Mouse (Mus musculus) myocyte (in vitro differentiated cells): ENCODE measurements at regions not wholly inside any gene's neighbourhood (a gene's known extent, or its start where the extent isn't known, plus 50 kb on each side); places are given as distances from the start of the nearest gene placed in this dataset.
A peak's percentile ranks its signal among the peaks of the same experiment; 100 is the strongest.

ENCODE experiments used
- H3K27me3 ChIP-seq: one replicate; pipeline ENCODE4 v1.6.1; 2011; ENCODE audit not compliant: control insufficient read depth, insufficient read depth, insufficient read length
- H3K36me3 ChIP-seq: one replicate; pipeline ENCODE4 v1.6.1; 2011; ENCODE audit not compliant: control insufficient read depth, insufficient read depth
- H3K4me2 ChIP-seq: one replicate; pipeline ENCODE4 v1.6.1; 2011; ENCODE audit warnings: low read depth, control low read depth
- H3K4me3 ChIP-seq: one replicate; pipeline ENCODE4 v1.5.1; 2011; ENCODE audit warnings: mild to moderate bottlenecking, control low read depth, moderate library complexity
- H3K79me2 ChIP-seq: one replicate; pipeline ENCODE4 v1.6.1; 2011; ENCODE audit not compliant: control insufficient read depth, insufficient read depth
- H3ac ChIP-seq: one replicate; pipeline ENCODE4 v1.6.1; 2011; ENCODE audit not compliant: control insufficient read depth, insufficient read length
- CEBPB ChIP-seq: IDR thresholded peaks from 2 replicates; pipeline ENCODE4 v1.6.1; 2011; ENCODE audit warnings: mild to moderate bottlenecking, moderate library complexity; ENCODE audit not compliant: poor library complexity, insufficient read depth, severe bottlenecking
- E2F4 ChIP-seq: IDR thresholded peaks from one replicate; pipeline ENCODE4 v1.6.1; 2011; ENCODE audit warnings: mild to moderate bottlenecking, control low read depth, moderate library complexity; ENCODE audit not compliant: insufficient read depth
- MAX ChIP-seq: IDR thresholded peaks from one replicate; pipeline ENCODE4 v1.6.1; 2011; ENCODE audit warnings: low read depth, mild to moderate bottlenecking, control low read depth
- MYOD1 ChIP-seq, 3 experiments: IDR thresholded peaks; one replicate each; pipeline ENCODE4 v1.6.1; 2011; ENCODE audit warnings: control low read depth in 2 of 3, low read depth in 2 of 3, mild to moderate bottlenecking in 2 of 3, moderate library complexity in 1 of 3; ENCODE audit not compliant: insufficient read length in 2 of 3, control insufficient read depth in 1 of 3
- MYOG ChIP-seq, 3 experiments: IDR thresholded peaks; one replicate each; pipeline ENCODE4 v1.6.1; 2011; ENCODE audit warnings: control low read depth in 2 of 3, low read depth in 2 of 3, mild to moderate bottlenecking in 2 of 3; ENCODE audit not compliant: insufficient read length in 2 of 3, control insufficient read depth in 1 of 3, insufficient read depth in 1 of 3
- POLR2A ChIP-seq: IDR thresholded peaks from one replicate; pipeline ENCODE4 v1.6.1; 2011; ENCODE audit warnings: low read depth, mild to moderate bottlenecking, control low read depth, moderate library complexity; ENCODE audit not compliant: insufficient read length
- POLR2AphosphoS2 ChIP-seq: IDR thresholded peaks from one replicate; pipeline ENCODE4 v1.6.1; 2011; ENCODE audit warnings: low read depth, control low read depth; ENCODE audit not compliant: insufficient read length
- REST ChIP-seq: IDR thresholded peaks from one replicate; pipeline ENCODE4 v1.6.1; 2011; ENCODE audit warnings: mild to moderate bottlenecking, control low read depth, moderate library complexity; ENCODE audit not compliant: insufficient read depth, insufficient read length
- SRF ChIP-seq: IDR thresholded peaks from one replicate; pipeline ENCODE4 v1.6.1; 2011; ENCODE audit warnings: low read depth; ENCODE audit not compliant: control insufficient read depth, insufficient read length
- TCF12 ChIP-seq: IDR thresholded peaks from one replicate; pipeline ENCODE4 v1.6.1; 2011; ENCODE audit warnings: mild to moderate bottlenecking, control low read depth; ENCODE audit not compliant: poor library complexity, insufficient read depth, severe bottlenecking
- TCF3 ChIP-seq: IDR thresholded peaks from one replicate; pipeline ENCODE4 v1.6.1; 2011; ENCODE audit warnings: low read depth, control low read depth; ENCODE audit not compliant: insufficient read length
- USF1 ChIP-seq: IDR thresholded peaks from one replicate; pipeline ENCODE4 v1.6.1; 2011; ENCODE audit warnings: low read depth, mild to moderate bottlenecking, control low read depth, moderate library complexity

- no peak overlapping the region for H3K4me2 ChIP-seq
- no peaks in the 10 kb centered on the region for H3K36me3 ChIP-seq
- H3K27me3 ChIP-seq, result no peaks in the 10 kb centered on the region
- no peaks in the 10 kb centered on the region for H3K79me2 ChIP-seq
- H3ac ChIP-seq, result no peak overlapping the region
- no peak overlapping the region for H3K4me3 ChIP-seq
- TF ChIP-seq MYOG (IDR thresholded peaks at IDR 0.05; ENCODE audit: control insufficient read depth in 1 of 3, insufficient read depth in 1 of 3, insufficient read length in 2 of 3, low read depth in 2 of 3) (no peak), MYOD1 (IDR thresholded peaks at IDR 0.05; ENCODE audit: control insufficient read depth in 1 of 3, insufficient read length in 2 of 3, low read depth in 2 of 3) (no peak), TCF12 (no peak), SRF (no peak), MAX (no peak), TCF3 (no peak), POLR2AphosphoS2 (no peak), USF1 (no peak), REST (no peak), POLR2A (no peak), CEBPB (no peak), E2F4 (no peak)
These were observed 130.5 kb downstream of the Dusp6 start for GRCm38 (mm10) chr10:99393523-99393922.

- no peaks in the 10 kb centered on the region for H3K27me3 ChIP-seq
- H3K79me2 ChIP-seq, result no peaks in the 10 kb centered on the region
- no peaks in the 10 kb centered on the region for H3K36me3 ChIP-seq
- no peak overlapping the region for H3ac ChIP-seq
- no peak overlapping the region for H3K4me3 ChIP-seq
- no peak for TF ChIP-seq POLR2AphosphoS2
- no peak for TF ChIP-seq USF1
- TF ChIP-seq CEBPB, result no peak
- TF ChIP-seq E2F4, result no peak
- no peak for TF ChIP-seq MAX
- TF ChIP-seq TCF3, result no peak
- no peak for TF ChIP-seq TCF12
- no peak for TF ChIP-seq SRF
- no peak for TF ChIP-seq MYOG (IDR thresholded peaks at IDR 0.05; ENCODE audit: control insufficient read depth in 1 of 3, insufficient read depth in 1 of 3, insufficient read length in 2 of 3, low read depth in 2 of 3)
- TF ChIP-seq REST, result no peak
- no peak for TF ChIP-seq MYOD1 (IDR thresholded peaks at IDR 0.05; ENCODE audit: control insufficient read depth in 1 of 3, insufficient read length in 2 of 3, low read depth in 2 of 3)
- no peak for TF ChIP-seq POLR2A
- H3K4me2 ChIP-seq, result no peak overlapping the region
These were observed 132.4 kb downstream of the Dusp6 start for GRCm38 (mm10) chr10:99395411-99395810.

- no peaks in the 10 kb centered on the region for H3K27me3 ChIP-seq
- H3K4me3 ChIP-seq, result no peak overlapping the region
- H3K4me2 ChIP-seq, result peak overlapping the region; percentile 56
- H3K36me3 ChIP-seq, result no peaks in the 10 kb centered on the region
- no peak overlapping the region for H3ac ChIP-seq
- no peaks in the 10 kb centered on the region for H3K79me2 ChIP-seq
- TF ChIP-seq MYOG (IDR thresholded peaks at IDR 0.05; ENCODE audit: control insufficient read depth in 1 of 3, insufficient read depth in 1 of 3, insufficient read length in 2 of 3, low read depth in 2 of 3) (no peak), CEBPB (0 out of 2 replicates have a peak, but pooled peaks have one; percentile 28), POLR2A (no peak)
These were observed 133.6 kb downstream of the Dusp6 start for GRCm38 (mm10) chr10:99396630-99397029.

GRCm38 (mm10) chr10:99400076-99400475, 137.0 kb downstream of the Dusp6 start:
- Histone ChIP-seq H3K4me3 (no peak overlapping the region), H3K4me2 (no peak overlapping the region), H3K36me3 (no peaks in the 10 kb centered on the region), H3K79me2 (no peaks in the 10 kb centered on the region), H3ac (no peak overlapping the region), H3K27me3 (no peaks in the 10 kb centered on the region)
- TF ChIP-seq SRF, result no peak
- TF ChIP-seq MAX, result no peak
- no peak for TF ChIP-seq TCF12
- no peak for TF ChIP-seq MYOG (IDR thresholded peaks at IDR 0.05; ENCODE audit: control insufficient read depth in 1 of 3, insufficient read depth in 1 of 3, insufficient read length in 2 of 3, low read depth in 2 of 3)
- no peak for TF ChIP-seq USF1
- no peak for TF ChIP-seq MYOD1 (IDR thresholded peaks at IDR 0.05; ENCODE audit: control insufficient read depth in 1 of 3, insufficient read length in 2 of 3, low read depth in 2 of 3)
- TF ChIP-seq POLR2AphosphoS2, result no peak
- TF ChIP-seq POLR2A, result no peak
- TF ChIP-seq REST, result no peak
- no peak for TF ChIP-seq CEBPB
- TF ChIP-seq E2F4, result no peak
- no peak for TF ChIP-seq TCF3

GRCm38 (mm10) chr10:99406764-99407163, 143.7 kb downstream of the Dusp6 start:
- Histone ChIP-seq H3K79me2 (no peaks in the 10 kb centered on the region), H3K27me3 (no peaks in the 10 kb centered on the region), H3K4me3 (no peak overlapping the region), H3K36me3 (no peaks in the 10 kb centered on the region), H3K4me2 (no peak overlapping the region), H3ac (no peak overlapping the region)
- TF ChIP-seq MAX (no peak), MYOD1 (IDR thresholded peaks at IDR 0.05; ENCODE audit: control insufficient read depth in 1 of 3, insufficient read length in 2 of 3, low read depth in 2 of 3) (no peak), POLR2AphosphoS2 (no peak), REST (no peak), TCF12 (no peak), MYOG (IDR thresholded peaks at IDR 0.05; ENCODE audit: control insufficient read depth in 1 of 3, insufficient read depth in 1 of 3, insufficient read length in 2 of 3, low read depth in 2 of 3) (no peak), POLR2A (no peak), USF1 (no peak), CEBPB (no peak), SRF (no peak), E2F4 (no peak), TCF3 (no peak)
